Mouse (Mus musculus) heart, embryonic 15.5 days (tissue): ENCODE results near the gene Rassf2. TPM values are rescaled to one million over a fixed set of nuclear protein-coding genes. Genes with fewer than 3 reads are reported as not detected.

ENCODE experiments used
- ATAC-seq: fragments of 200-750 bp; cut with Nextera tagmentation; replicated peaks from 2 replicates; pipeline ENCODE4 v1.8.0; 2017; ENCODE audit warnings: low read depth, moderate TSS enrichment; ENCODE audit not compliant: insufficient number of reproducible peaks, insufficient read depth, low FRiP score
- H3K27ac ChIP-seq: fragments of 300-500 bp; sonication (generic); 2 replicates; pipeline ENCODE4 v1.5.1; 2015; ENCODE audit warnings: mild to moderate bottlenecking, inconsistent platforms
- H3K27me3 ChIP-seq: fragments of 300-500 bp; sonication (generic); 2 replicates; pipeline ENCODE4 v1.6.1; 2015; ENCODE audit warnings: inconsistent platforms
- H3K36me3 ChIP-seq: fragments of 300-500 bp; sonication (generic); 2 replicates; pipeline ENCODE4 v1.6.1; 2015; ENCODE audit warnings: mild to moderate bottlenecking, inconsistent platforms
- H3K4me1 ChIP-seq: fragments of 300-500 bp; sonication (generic); replicated peaks from 2 replicates; pipeline ENCODE4 v1.6.1; 2015; ENCODE audit warnings: inconsistent platforms
- H3K4me2 ChIP-seq: fragments of 300-500 bp; sonication (generic); 2 replicates; pipeline ENCODE4 v1.6.1; 2015; ENCODE audit warnings: inconsistent platforms, mild to moderate bottlenecking, moderate library complexity
- H3K4me3 ChIP-seq: fragments of 300-500 bp; sonication (generic); 2 replicates; pipeline ENCODE4 v1.5.1; 2015; ENCODE audit warnings: mild to moderate bottlenecking, inconsistent platforms
- H3K9ac ChIP-seq: fragments of 300-500 bp; sonication (generic); 2 replicates; pipeline ENCODE4 v1.6.1; 2015; ENCODE audit warnings: mild to moderate bottlenecking, inconsistent platforms
- H3K9me3 ChIP-seq: fragments of 300-500 bp; sonication (generic); replicated peaks from 2 replicates; pipeline ENCODE4 v1.6.1; 2016; ENCODE audit warnings: inconsistent platforms
- WGBS: fragments of 180-500 bp; shearing (Covaris S2); methylation state at CpG from one replicate; pipeline ENCODE4 v1.1.7; 2015; ENCODE audit warnings: mixed read lengths; 5-methylcytosine and 5-hydroxymethylcytosine counted together
- polyA plus RNA-seq: library from polyadenylated mRNA; unstranded; fragments of >200 nt; fragmentation: Nextera tagmentation; extraction: Ambion mirVana; gene quantifications from 2 replicates; pipeline ENCODE4 v1.2.1, GENCODE M21; 2015

Gene Rassf2
- polyA plus RNA-seq, 1 experiment from 2014 or later = 9.2 TPM

- Histone ChIP-seq H3K4me1 (peaks cover 44% of the 10 kb centered on the region), H3K4me2 (peak overlapping the region; percentile 0; the same call in 1 of the 2 replicates), H3K9ac (no peak overlapping the region), H3K9me3 (no peaks in the 10 kb centered on the region), H3K27me3 (no peaks in the 10 kb centered on the region), H3K4me3 (no peak overlapping the region), H3K27ac (peak overlapping the region; percentile 24; the same call in 1 of the 2 replicates), H3K36me3 (no peaks in the 10 kb centered on the region)
- 49% methylated on average over 3 of the region's 3 CpGs for WGBS
- ATAC-seq = no peak
Observed at GRCm38 (mm10) chr2:132019372-132019811, 10.7 kb downstream of the Rassf2 start.

GRCm38 (mm10) chr2:132018156-132018555 lies 11.9 kb downstream of the Rassf2 start:
- WGBS = 50% methylated on average over 4 of the region's 4 CpGs
- peaks cover 44% of the 10 kb centered on the region for H3K4me1 ChIP-seq
- no peaks in the 10 kb centered on the region for H3K36me3 ChIP-seq
- H3K27me3 ChIP-seq = no peaks in the 10 kb centered on the region
- no peak overlapping the region for H3K9ac ChIP-seq
- no peak overlapping the region for H3K4me2 ChIP-seq
- no peak for ATAC-seq
- H3K27ac ChIP-seq = 0 out of 2 replicates have a peak overlapping the region, but pooled peaks have one; percentile 9
- no peaks in the 10 kb centered on the region for H3K9me3 ChIP-seq
- no peak overlapping the region for H3K4me3 ChIP-seq

- no peak overlapping the region for H3K4me3 ChIP-seq
- no peaks in the 10 kb centered on the region for H3K27me3 ChIP-seq
- H3K9ac ChIP-seq = no peak overlapping the region
- ATAC-seq = no peak
- H3K4me1 ChIP-seq = peaks cover 39% of the 10 kb centered on the region
- 26% methylated on average over 7 of the region's 7 CpGs for WGBS
- no peak overlapping the region for H3K4me2 ChIP-seq
- no peaks in the 10 kb centered on the region for H3K9me3 ChIP-seq
- no peaks in the 10 kb centered on the region for H3K36me3 ChIP-seq
- 0 out of 2 replicates have a peak overlapping the region, but pooled peaks have one; percentile 9 for H3K27ac ChIP-seq
Observed at GRCm38 (mm10) chr2:132017611-132018010, 12.4 kb downstream of the Rassf2 start.

GRCm38 (mm10) chr2:132016034-132016433 lies 14.0 kb downstream of the Rassf2 start:
- Histone ChIP-seq H3K9me3 (no peaks in the 10 kb centered on the region), H3K4me1 (peaks cover 24% of the 10 kb centered on the region), H3K27me3 (no peaks in the 10 kb centered on the region), H3K27ac (no peak overlapping the region), H3K4me3 (no peak overlapping the region), H3K4me2 (no peak overlapping the region), H3K36me3 (no peaks in the 10 kb centered on the region), H3K9ac (no peak overlapping the region)
- no peak for ATAC-seq
- 89% methylated on average over 1 of the region's 1 CpGs for WGBS

GRCm38 (mm10) chr2:132013152-132013551 lies 16.9 kb downstream of the Rassf2 start:
- Histone ChIP-seq H3K27ac (no peak overlapping the region), H3K36me3 (no peaks in the 10 kb centered on the region), H3K9me3 (no peaks in the 10 kb centered on the region), H3K27me3 (no peaks in the 10 kb centered on the region), H3K4me3 (no peak overlapping the region), H3K4me2 (no peak overlapping the region), H3K9ac (no peak overlapping the region), H3K4me1 (peaks cover 13% of the 10 kb centered on the region)
- WGBS = 87% methylated on average over 4 of the region's 4 CpGs
- no peak for ATAC-seq

- Histone ChIP-seq H3K9ac (no peak overlapping the region), H3K9me3 (no peaks in the 10 kb centered on the region), H3K27ac (no peak overlapping the region), H3K36me3 (no peaks in the 10 kb centered on the region), H3K4me3 (no peak overlapping the region), H3K4me1 (peaks cover 21% of the 10 kb centered on the region), H3K4me2 (no peak overlapping the region), H3K27me3 (no peaks in the 10 kb centered on the region)
- WGBS = 91% methylated on average over 2 of the region's 2 CpGs
- no peak for ATAC-seq
Observed at GRCm38 (mm10) chr2:132010781-132011180, 19.3 kb downstream of the Rassf2 start.

GRCm38 (mm10) chr2:132008186-132008585 lies 21.9 kb downstream of the Rassf2 start:
- H3K9ac ChIP-seq = no peak overlapping the region
- H3K4me2 ChIP-seq = no peak overlapping the region
- no peak overlapping the region for H3K27ac ChIP-seq
- H3K27me3 ChIP-seq = no peaks in the 10 kb centered on the region
- WGBS = 62% methylated on average over 4 of the region's 4 CpGs
- no peaks in the 10 kb centered on the region for H3K9me3 ChIP-seq
- H3K4me1 ChIP-seq = peaks cover 22% of the 10 kb centered on the region
- no peak for ATAC-seq
- H3K4me3 ChIP-seq = no peak overlapping the region
- no peaks in the 10 kb centered on the region for H3K36me3 ChIP-seq

GRCm38 (mm10) chr2:132007475-132007819 lies 22.6 kb downstream of the Rassf2 start:
- Histone ChIP-seq H3K4me2 (no peak overlapping the region), H3K27ac (0 out of 2 replicates have a peak overlapping the region, but pooled peaks have one; percentile 59), H3K4me1 (peaks cover 22% of the 10 kb centered on the region), H3K27me3 (no peaks in the 10 kb centered on the region), H3K4me3 (no peak overlapping the region), H3K36me3 (no peaks in the 10 kb centered on the region), H3K9ac (no peak overlapping the region), H3K9me3 (no peaks in the 10 kb centered on the region)
- 53% methylated on average over 6 of the region's 6 CpGs for WGBS
- ATAC-seq = no peak

GRCm38 (mm10) chr2:132006561-132007474 lies 23.2 kb downstream of the Rassf2 start:
- Histone ChIP-seq H3K27ac (peak overlapping the region; percentile 59), H3K27me3 (no peaks in the 10 kb centered on the region), H3K4me2 (peak overlapping the region; percentile 25), H3K4me3 (no peak overlapping the region), H3K4me1 (peaks cover 22% of the 10 kb centered on the region), H3K36me3 (no peaks in the 10 kb centered on the region), H3K9me3 (no peaks in the 10 kb centered on the region), H3K9ac (no peak overlapping the region)
- ATAC-seq = peak; percentile 42; the same call in 1 of the 2 replicates
- 62% methylated on average over 18 of the region's 18 CpGs for WGBS

GRCm38 (mm10) chr2:132005445-132005844 lies 24.6 kb downstream of the Rassf2 start:
- ATAC-seq = no peak
- H3K27ac ChIP-seq = no peak overlapping the region
- 79% methylated on average over 4 of the region's 4 CpGs for WGBS

GRCm38 (mm10) chr2:132004495-132005136 lies 25.4 kb downstream of the Rassf2 start:
- H3K9me3 ChIP-seq = no peaks in the 10 kb centered on the region
- H3K9ac ChIP-seq = no peak overlapping the region
- 84% methylated on average over 9 of the region's 9 CpGs for WGBS
- no peaks in the 10 kb centered on the region for H3K27me3 ChIP-seq
- no peak overlapping the region for H3K27ac ChIP-seq
- H3K4me2 ChIP-seq = no peak overlapping the region
- H3K4me3 ChIP-seq = no peak overlapping the region
- H3K36me3 ChIP-seq = no peaks in the 10 kb centered on the region
- ATAC-seq = no peak
- H3K4me1 ChIP-seq = peaks cover 25% of the 10 kb centered on the region

More at GRCm38 (mm10) chr2:132005445-132005844, 24.6 kb downstream of the Rassf2 start:
- Histone ChIP-seq H3K4me2 (no peak overlapping the region), H3K4me3 (no peak overlapping the region), H3K27me3 (no peaks in the 10 kb centered on the region), H3K4me1 (peaks cover 25% of the 10 kb centered on the region), H3K9ac (no peak overlapping the region), H3K36me3 (no peaks in the 10 kb centered on the region), H3K9me3 (no peaks in the 10 kb centered on the region)
